Mouse (Mus musculus) CD4-positive, CD25-positive, alpha-beta regulatory T cell (primary cell): ENCODE measurements around the gene Arid4a. TPM values are rescaled to one million over a fixed set of nuclear protein-coding genes. Genes with fewer than 3 reads are reported as not detected.

Experiments
- polyA plus RNA-seq: library from polyadenylated mRNA; unstranded; fragments of 100-300 nt; shearing (Covaris generic); gene quantifications from one replicate; pipeline ENCODE4 v1.2.1, GENCODE M21; 2017

Gene Arid4a
- polyA plus RNA-seq = 150 TPM

GRCm38 (mm10) chr12:71015363-71016210, at the start of gene Arid4a:
Gene Arid4a (plus strand): TSS chr12:71015990.

GRCm38 (mm10) chr12:70974441-70975266, 41.1 kb upstream of the Arid4a start, which contains the start of gene Psma3:
Gene Psma3 (plus strand): TSS chr12:70974621.

GRCm38 (mm10) chr12:71111331-71111730, 95.5 kb downstream of the Arid4a start, which contains the start of gene Tomm20l:
Gene Tomm20l (plus strand): TSS chr12:71111428.

GRCm38 (mm10) chr12:71136130-71136973, 120.6 kb downstream of the Arid4a start, which contains the start of the genes Timm9 and 2700049A03Rik:
Gene Timm9 (minus strand): TSS chr12:71136684.
Gene 2700049A03Rik (plus strand): TSS chr12:71136848.

Other genes starting within 250 kb of the Arid4a start
- gene Frmd6, start 190.5 kb upstream of the Arid4a start, polyA plus RNA-seq = 40.5 TPM
- 355 TPM for gene Actr10, start 78.1 kb upstream of the Arid4a start, polyA plus RNA-seq
- 371 TPM for gene Psma3, start 41.4 kb upstream of the Arid4a start, polyA plus RNA-seq
- not detected for gene Tomm20l, start 95.4 kb downstream of the Arid4a start, polyA plus RNA-seq
- gene Timm9, start 120.7 kb downstream of the Arid4a start, polyA plus RNA-seq = 59.3 TPM
- 9.8 TPM for gene 2700049A03Rik, start 120.9 kb downstream of the Arid4a start, polyA plus RNA-seq